Mouse (Mus musculus) megakaryocyte, embryonic 14.5 days (primary cell): ENCODE data around the gene Masp2. TPM values are rescaled to one million over a fixed set of nuclear protein-coding genes. Genes with fewer than 3 reads are reported as not detected.

Source experiments
- H3K27me3 ChIP-seq: replicated peaks from 2 replicates; pipeline ENCODE3; 2012; ENCODE audit warnings: inconsistent platforms
- H3K36me3 ChIP-seq: replicated peaks from 2 replicates; pipeline ENCODE3; 2012; ENCODE audit warnings: low read length, inconsistent platforms, mixed read lengths
- H3K4me1 ChIP-seq: 2 replicates; pipeline ENCODE4 v1.6.1; 2012; ENCODE audit warnings: inconsistent platforms
- H3K4me3 ChIP-seq: replicated peaks from 2 replicates; pipeline ENCODE3; 2012; ENCODE audit warnings: moderate library complexity, mild to moderate bottlenecking, inconsistent platforms
- H3K9me3 ChIP-seq: 2 replicates; pipeline ENCODE4 v1.6.1; 2012; ENCODE audit warnings: inconsistent platforms
- FLI1 ChIP-seq: IDR thresholded peaks from 2 replicates; pipeline ENCODE4 v1.6.1; 2012; ENCODE audit warnings: low read length, inconsistent platforms, mixed read lengths
- GATA1 ChIP-seq: IDR thresholded peaks from 3 replicates; pipeline ENCODE4 v1.6.1; 2012; ENCODE audit warnings: mixed read lengths, low read length, inconsistent platforms, borderline replicate concordance
- polyA plus RNA-seq: library from polyadenylated mRNA; stranded (reverse); fragments of >175 nt; gene quantifications from 2 replicates; pipeline ENCODE4 v1.2.3, GENCODE M21; 2012; ENCODE audit warnings: low replicate concordance; ENCODE audit not compliant: insufficient read depth

The Masp2 gene
- polyA plus RNA-seq, 1 experiment, result not detected

- Histone ChIP-seq H3K4me3 (no peak overlapping the region), H3K36me3 (no peaks in the 10 kb centered on the region), H3K27me3 (no peaks in the 10 kb centered on the region), H3K9me3 (no peaks in the 10 kb centered on the region), H3K4me1 (peaks cover 19% of the 10 kb centered on the region)
- TF ChIP-seq GATA1 (no peak), FLI1 (no peak)
Observed at GRCm38 (mm10) chr4:148632013-148632692, 29.8 kb downstream of the Masp2 start.

GRCm38 (mm10) chr4:148633395-148634061, 31.2 kb downstream of the Masp2 start:
- Histone ChIP-seq H3K36me3 (no peaks in the 10 kb centered on the region), H3K27me3 (no peaks in the 10 kb centered on the region), H3K4me3 (no peak overlapping the region), H3K4me1 (peaks cover 15% of the 10 kb centered on the region), H3K9me3 (no peaks in the 10 kb centered on the region)
- no peak for TF ChIP-seq FLI1
- no peak for TF ChIP-seq GATA1

- Histone ChIP-seq H3K27me3 (no peaks in the 10 kb centered on the region), H3K4me3 (no peak overlapping the region), H3K36me3 (no peaks in the 10 kb centered on the region), H3K9me3 (no peaks in the 10 kb centered on the region), H3K4me1 (peaks cover 14% of the 10 kb centered on the region)
- TF ChIP-seq GATA1 (no peak), FLI1 (no peak)
Observed at GRCm38 (mm10) chr4:148635309-148635708, 33.0 kb downstream of the Masp2 start.

GRCm38 (mm10) chr4:148638302-148638701, 35.9 kb downstream of the Masp2 start:
- no peak overlapping the region for H3K4me3 ChIP-seq
- no peaks in the 10 kb centered on the region for H3K27me3 ChIP-seq
- H3K4me1 ChIP-seq, result peaks cover 19% of the 10 kb centered on the region
- H3K36me3 ChIP-seq, result no peaks in the 10 kb centered on the region
- TF ChIP-seq FLI1, result no peak
- no peak for TF ChIP-seq GATA1
- no peaks in the 10 kb centered on the region for H3K9me3 ChIP-seq

- Histone ChIP-seq H3K4me1 (peaks cover 26% of the 10 kb centered on the region), H3K9me3 (no peaks in the 10 kb centered on the region), H3K27me3 (no peaks in the 10 kb centered on the region), H3K4me3 (no peak overlapping the region), H3K36me3 (no peaks in the 10 kb centered on the region)
- TF ChIP-seq GATA1 (no peak), FLI1 (no peak)
Observed at GRCm38 (mm10) chr4:148639455-148639854, 37.1 kb downstream of the Masp2 start.

GRCm38 (mm10) chr4:148641121-148641520, 38.8 kb downstream of the Masp2 start:
- H3K9me3 ChIP-seq, result no peaks in the 10 kb centered on the region

GRCm38 (mm10) chr4:148643291-148644156, 41.2 kb downstream of the Masp2 start, which contains the start of gene Gm572:
Gene Gm572, plus strand, starts transcription at chr4:148643317.
- Histone ChIP-seq H3K27me3 (peaks cover 2% of the 10 kb centered on the region), H3K9me3 (no peaks in the 10 kb centered on the region), H3K4me3 (peak within 1 kb of the TSS; percentile 91), H3K36me3 (no peaks in the 10 kb centered on the region), H3K4me1 (peaks cover 28% of the 10 kb centered on the region)
- TF ChIP-seq FLI1, result no peak
- TF ChIP-seq GATA1, result no peak

More at GRCm38 (mm10) chr4:148641121-148641520, 38.8 kb downstream of the Masp2 start:
- H3K4me3 ChIP-seq, result no peak overlapping the region
- H3K27me3 ChIP-seq, result no peaks in the 10 kb centered on the region
- no peak for TF ChIP-seq FLI1
- no peak for TF ChIP-seq GATA1
- H3K4me1 ChIP-seq, result peaks cover 28% of the 10 kb centered on the region
- no peaks in the 10 kb centered on the region for H3K36me3 ChIP-seq

- Histone ChIP-seq H3K9me3 (no peaks in the 10 kb centered on the region), H3K4me3 (peak overlapping the region; percentile 91), H3K36me3 (no peaks in the 10 kb centered on the region), H3K27me3 (peaks cover 2% of the 10 kb centered on the region), H3K4me1 (peaks cover 28% of the 10 kb centered on the region)
- TF ChIP-seq FLI1, result no peak
- no peak for TF ChIP-seq GATA1
Observed at GRCm38 (mm10) chr4:148644157-148644511, 41.8 kb downstream of the Masp2 start.

GRCm38 (mm10) chr4:148644926-148645325, 42.6 kb downstream of the Masp2 start:
- H3K9me3 ChIP-seq, result no peaks in the 10 kb centered on the region
- peaks cover 25% of the 10 kb centered on the region for H3K4me1 ChIP-seq
- H3K27me3 ChIP-seq, result peaks cover 3% of the 10 kb centered on the region
- no peak for TF ChIP-seq GATA1
- no peak for TF ChIP-seq FLI1
- H3K4me3 ChIP-seq, result no peak overlapping the region
- H3K36me3 ChIP-seq, result no peaks in the 10 kb centered on the region
